Mouse (Mus musculus) thymus, adult 2 months (tissue): ENCODE data around the gene Rab23. TPM values are rescaled to one million over a fixed set of nuclear protein-coding genes. Genes with fewer than 3 reads are reported as not detected.
"Not testable (repeated sequence)": the region's sequence is repeated elsewhere in the genome, so short reads cannot be mapped to it uniquely, and the experiment has no call there.

ENCODE experiments used
- DNase-seq: peaks from one replicate; pipeline ENCODE4 v3.0.0; 2021
- H3K27ac ChIP-seq: fragments of 200-500 bp; 2 replicates; pipeline ENCODE4 v1.5.1; 2012; ENCODE audit warnings: low read length, control low read depth; ENCODE audit not compliant: control insufficient read depth, insufficient read depth
- H3K27me3 ChIP-seq: fragments of 200-500 bp; 2 replicates; pipeline ENCODE4 v1.6.1; 2012; ENCODE audit warnings: mild to moderate bottlenecking, low read length, moderate library complexity, mixed read lengths; ENCODE audit not compliant: control insufficient read depth, insufficient read depth
- H3K36me3 ChIP-seq: fragments of 200-500 bp; 2 replicates; pipeline ENCODE4 v1.6.1; 2012; ENCODE audit warnings: mild to moderate bottlenecking, low read length, moderate library complexity; ENCODE audit not compliant: control insufficient read depth, insufficient read depth
- H3K4me1 ChIP-seq: fragments of 200-500 bp; replicated peaks from 2 replicates; pipeline ENCODE4 v1.6.1; 2012; ENCODE audit warnings: low read length; ENCODE audit not compliant: control insufficient read depth, insufficient read depth
- H3K4me3 ChIP-seq: fragments of 200-500 bp; 2 replicates; pipeline ENCODE4 v1.5.1; 2012; ENCODE audit warnings: mild to moderate bottlenecking, low read length, control low read depth, moderate library complexity; ENCODE audit not compliant: control insufficient read depth, insufficient read depth
- CTCF ChIP-seq: fragments of 200-500 bp; IDR thresholded peaks from 2 replicates; pipeline ENCODE4 v1.5.1; 2012; ENCODE audit warnings: mild to moderate bottlenecking, control low read depth, low read length, moderate library complexity, borderline replicate concordance; ENCODE audit not compliant: control insufficient read depth, poor library complexity, insufficient read depth; ENCODE audit errors: extremely low read depth
- POLR2A ChIP-seq: fragments of 200-500 bp; IDR thresholded peaks from 2 replicates; pipeline ENCODE4 v1.6.1; 2012; ENCODE audit warnings: mild to moderate bottlenecking, low read length, control low read depth, moderate library complexity; ENCODE audit not compliant: control insufficient read depth, poor library complexity, insufficient read depth; ENCODE audit errors: extremely low read depth
- WGBS: fragments of 180-500 bp; shearing (Covaris S2); methylation state at CpG from one replicate; pipeline ENCODE4 v1.1.7; 2018; 5-methylcytosine and 5-hydroxymethylcytosine counted together
- polyA plus RNA-seq: library from polyadenylated mRNA; depleted of rRNA; stranded (reverse); fragments of >200 nt; gene quantifications from 2 replicates; pipeline ENCODE4 v1.2.3, GENCODE M21; 2012

Gene Rab23
- polyA plus RNA-seq, 1 experiment: 3.4 TPM

DNA sequence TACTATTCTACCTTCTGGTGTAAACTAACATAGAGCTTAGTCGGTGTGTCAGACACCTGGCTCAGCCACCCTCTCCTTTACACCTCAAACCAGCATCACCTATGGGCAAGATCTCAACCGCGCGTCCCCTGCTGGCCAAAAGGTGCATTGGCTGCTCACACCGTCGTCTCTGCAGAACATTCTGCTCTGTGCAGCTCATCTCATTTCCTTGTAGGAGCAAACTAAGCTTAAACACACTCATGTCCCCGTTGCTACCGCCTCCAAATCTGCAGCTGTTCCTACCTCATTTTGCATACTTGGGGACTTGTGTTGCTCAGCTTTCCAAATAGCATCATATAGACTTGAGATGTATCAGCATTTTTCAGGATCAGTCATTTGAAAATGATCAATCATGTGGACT lies 23.2 kb downstream of the Rab23 start:
- H3K4me3 ChIP-seq: no peak overlapping the region
- peak; percentile 43 for DNase-seq
- no peaks in the 10 kb centered on the region for H3K36me3 ChIP-seq
- TF ChIP-seq POLR2A: no peak
- TF ChIP-seq CTCF: peak; percentile 90
- WGBS: 34% methylated on average over 8 of the region's 8 CpGs
- H3K27me3 ChIP-seq: no peaks in the 10 kb centered on the region
- H3K4me1 ChIP-seq: no peaks in the 10 kb centered on the region
- H3K27ac ChIP-seq: no peak overlapping the region

DNA sequence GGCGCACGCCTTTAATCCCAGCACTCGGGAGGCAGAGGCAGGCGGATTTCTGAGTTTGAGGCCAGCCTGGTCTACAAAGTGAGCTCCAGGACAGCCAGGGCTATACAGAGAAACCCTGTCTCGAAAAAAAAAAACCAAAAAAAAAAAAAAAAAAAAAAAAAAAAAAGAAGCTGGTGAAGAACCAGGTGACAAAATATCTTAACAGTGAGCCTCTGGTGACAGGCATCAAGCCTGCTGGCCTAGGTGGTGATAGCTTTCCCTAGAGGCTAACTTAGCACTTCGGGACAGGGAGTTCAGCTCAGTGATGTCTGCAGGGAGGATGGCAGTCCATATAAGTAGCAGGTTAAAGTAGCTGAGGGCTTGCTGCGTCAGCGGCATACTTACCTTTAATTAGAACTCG lies 25.1 kb downstream of the Rab23 start:
- H3K27me3 ChIP-seq, H3K4me3 ChIP-seq, H3K27ac ChIP-seq, H3K36me3 ChIP-seq, DNase-seq, H3K4me1 ChIP-seq: not testable (repeated sequence)
- WGBS: 88% methylated on average over 9 of the region's 9 CpGs

DNA sequence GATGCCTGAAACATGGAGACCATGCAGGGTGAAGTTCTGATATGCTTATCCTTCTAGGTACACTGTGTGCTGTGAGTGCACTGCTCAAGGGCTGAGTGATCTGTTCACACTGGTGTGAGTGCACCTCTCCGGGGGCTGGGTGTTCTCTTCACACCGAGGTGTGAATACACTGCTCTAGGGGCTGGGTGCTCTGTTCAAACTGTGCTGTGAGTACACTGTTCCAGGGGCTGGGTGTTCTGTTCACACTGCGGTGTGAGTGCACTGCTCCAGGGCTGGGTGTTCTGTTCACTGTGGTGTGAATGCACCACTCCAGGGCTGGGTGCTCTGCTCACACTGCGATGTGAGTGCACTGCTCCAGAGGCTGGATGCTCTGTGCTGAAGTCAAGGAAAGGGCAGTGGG lies 26.2 kb downstream of the Rab23 start:
- 95% methylated on average over 4 of the region's 4 CpGs for WGBS
- no peaks in the 10 kb centered on the region for H3K36me3 ChIP-seq
- no peak overlapping the region for H3K4me3 ChIP-seq
- H3K27me3 ChIP-seq: no peaks in the 10 kb centered on the region
- no peak for DNase-seq
- no peak overlapping the region for H3K27ac ChIP-seq
- TF ChIP-seq POLR2A: no peak
- TF ChIP-seq CTCF: no peak
- H3K4me1 ChIP-seq: no peaks in the 10 kb centered on the region

DNA sequence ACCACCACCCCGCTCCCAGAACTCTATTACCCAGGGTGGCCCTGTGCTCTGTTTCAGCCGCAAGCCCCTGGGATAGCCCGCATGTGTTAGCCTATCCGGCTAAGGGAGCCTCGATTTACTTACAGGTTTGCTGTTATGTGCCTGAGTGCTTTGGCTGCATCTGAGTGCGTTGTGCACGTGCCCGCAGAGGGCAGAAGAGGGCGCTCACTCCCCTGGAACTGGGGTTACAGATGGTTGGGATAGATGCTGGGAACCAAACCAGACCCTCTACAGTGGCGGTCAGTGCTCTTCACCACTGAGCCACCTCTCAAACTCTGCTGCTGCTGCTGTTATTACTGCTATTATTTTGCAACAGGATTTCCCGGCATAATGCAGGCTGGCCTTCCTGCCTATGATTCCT lies 29.4 kb downstream of the Rab23 start:
- WGBS: 98% methylated on average over 11 of the region's 11 CpGs
- Histone ChIP-seq H3K27ac (no peak overlapping the region), H3K4me1 (no peaks in the 10 kb centered on the region), H3K27me3 (no peaks in the 10 kb centered on the region), H3K36me3 (no peaks in the 10 kb centered on the region), H3K4me3 (no peak overlapping the region)
- DNase-seq: no peak
- TF ChIP-seq POLR2A (no peak), CTCF (no peak)

DNA sequence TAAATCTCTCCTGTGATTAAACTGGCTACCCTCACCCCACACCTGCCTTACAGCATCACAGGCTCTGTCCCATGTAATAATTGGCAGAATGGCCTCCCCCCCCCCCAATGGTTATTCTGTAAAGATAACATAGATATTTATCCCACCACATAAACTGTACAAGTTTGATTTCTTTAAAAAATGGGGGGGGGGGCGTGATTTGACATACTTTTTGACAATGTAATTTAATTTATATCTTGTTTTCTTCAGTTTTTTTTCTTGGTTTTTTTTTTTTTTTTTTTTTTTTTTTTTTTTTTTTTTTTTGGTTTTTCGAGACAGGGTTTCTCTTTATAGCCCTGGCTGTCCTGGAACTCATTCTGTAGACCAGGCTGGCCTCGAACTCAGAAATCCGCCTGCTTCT lies 30.0 kb downstream of the Rab23 start:
- WGBS: 85% methylated on average over 4 of the region's 4 CpGs
- H3K4me1 ChIP-seq, H3K36me3 ChIP-seq, H3K4me3 ChIP-seq, H3K27ac ChIP-seq, DNase-seq, H3K27me3 ChIP-seq: not testable (repeated sequence)

DNA sequence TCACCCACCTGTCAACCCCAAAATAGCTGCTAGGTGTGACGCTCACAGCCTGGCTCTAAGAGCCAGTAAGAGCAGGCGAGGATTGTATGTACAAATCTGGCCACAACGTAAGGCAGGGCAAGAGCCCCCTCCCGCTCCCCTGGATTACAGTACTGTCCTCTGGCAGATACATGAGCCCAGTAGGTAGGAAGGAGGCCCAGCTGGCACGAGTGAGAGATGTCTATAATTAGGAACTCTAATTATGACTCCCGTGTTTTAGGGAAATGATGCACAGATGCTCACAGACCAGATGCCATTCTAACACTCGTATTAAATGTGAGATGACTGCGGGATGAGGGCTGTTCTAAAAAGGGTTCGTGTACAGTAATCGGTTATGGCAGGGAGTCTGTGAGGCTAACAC lies 31.6 kb downstream of the Rab23 start:
- no peak for TF ChIP-seq CTCF
- TF ChIP-seq POLR2A: no peak
- no peak overlapping the region for H3K27ac ChIP-seq
- WGBS: 91% methylated on average over 10 of the region's 10 CpGs
- DNase-seq: no peak
- no peaks in the 10 kb centered on the region for H3K4me1 ChIP-seq
- no peak overlapping the region for H3K4me3 ChIP-seq
- H3K36me3 ChIP-seq: no peaks in the 10 kb centered on the region
- no peaks in the 10 kb centered on the region for H3K27me3 ChIP-seq

DNA sequence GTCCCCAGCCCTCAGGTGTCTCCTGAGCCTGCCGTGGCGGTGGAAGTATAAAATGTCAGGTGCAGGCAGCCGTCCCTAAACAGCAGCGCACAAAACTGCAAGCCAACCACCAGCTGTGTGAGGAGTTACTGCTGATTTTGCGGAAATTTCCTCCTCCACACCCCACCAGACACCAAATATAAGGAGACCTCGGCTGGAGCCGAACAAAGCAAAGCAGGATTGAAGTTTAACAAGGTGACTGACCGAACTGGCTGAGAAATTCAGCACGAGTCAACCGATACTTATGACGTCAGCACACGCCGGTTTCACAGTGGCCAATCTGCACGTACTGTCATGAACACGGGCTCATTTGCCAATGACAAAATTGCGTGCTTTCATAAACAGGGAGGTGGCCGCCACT lies 34.4 kb downstream of the Rab23 start:
- Histone ChIP-seq H3K27ac (no peak overlapping the region), H3K27me3 (no peaks in the 10 kb centered on the region), H3K4me3 (no peak overlapping the region), H3K4me1 (peaks cover 13% of the 10 kb centered on the region; the same call in 1 of the 2 replicates), H3K36me3 (no peaks in the 10 kb centered on the region)
- no peak for DNase-seq
- WGBS: 97% methylated on average over 17 of the region's 17 CpGs
- TF ChIP-seq POLR2A (no peak), CTCF (no peak)
